Mouse (Mus musculus): ENCODE data around the gene Apobr. TPM values are rescaled to one million over a fixed set of nuclear protein-coding genes. Genes with fewer than 3 reads are reported as not detected.

Apobr gene
- polyA plus RNA-seq, 1 experiment = not detected

- WGBS = 84% methylated on average over 3 of the region's 3 CpGs
- TF ChIP-seq POLR2A (IDR thresholded peaks at IDR 0.05; ENCODE audit: insufficient read depth, low read depth, low read length) (no peak), CTCF (IDR thresholded peaks at IDR 0.05; ENCODE audit: insufficient read depth, low read depth, low read length) (no peak)
- Histone ChIP-seq H3K27ac (ENCODE audit: insufficient read depth, low read depth, low read length) (peak overlapping the region; percentile 49; the same call in 1 of the 2 replicates), H3K4me3 (ENCODE audit: insufficient read depth, low read depth, low read length) (no peak overlapping the region), H3K4me1 (ENCODE audit: control insufficient read depth, insufficient read depth, low read length) (peaks cover 19% of the 10 kb centered on the region)
Observed at GRCm38 (mm10) chr7:126625807-126626600, 41.3 kb downstream of the Apobr start.

- H3K27ac ChIP-seq (ENCODE audit: insufficient read depth, low read depth, low read length) = peak overlapping the region; percentile 51
- WGBS = 42% methylated on average over 6 of the region's 6 CpGs
- H3K4me3 ChIP-seq (ENCODE audit: insufficient read depth, low read depth, low read length) = no peak overlapping the region
- TF ChIP-seq POLR2A (IDR thresholded peaks at IDR 0.05; ENCODE audit: insufficient read depth, low read depth, low read length) = no peak
- TF ChIP-seq CTCF (IDR thresholded peaks at IDR 0.05; ENCODE audit: insufficient read depth, low read depth, low read length) = no peak
- H3K4me1 ChIP-seq (ENCODE audit: control insufficient read depth, insufficient read depth, low read length) = peaks cover 19% of the 10 kb centered on the region
Observed at GRCm38 (mm10) chr7:126628111-126628510, 43.4 kb downstream of the Apobr start.

GRCm38 (mm10) chr7:126629915-126630314 is 45.2 kb downstream of the Apobr start:
- TF ChIP-seq CTCF (IDR thresholded peaks at IDR 0.05; ENCODE audit: insufficient read depth, low read depth, low read length) = no peak
- no peak for TF ChIP-seq POLR2A (IDR thresholded peaks at IDR 0.05; ENCODE audit: insufficient read depth, low read depth, low read length)
- Histone ChIP-seq H3K4me1 (ENCODE audit: control insufficient read depth, insufficient read depth, low read length) (peaks cover 15% of the 10 kb centered on the region), H3K4me3 (ENCODE audit: insufficient read depth, low read depth, low read length) (no peak overlapping the region), H3K27ac (ENCODE audit: insufficient read depth, low read depth, low read length) (no peak overlapping the region)
- WGBS = 34% methylated on average over 3 of the region's 3 CpGs

GRCm38 (mm10) chr7:126630824-126631518 is 46.2 kb downstream of the Apobr start, which contains the start of gene Nupr1:
Gene Nupr1 (minus strand): TSS chr7:126630861.
- 96% methylated on average over 4 of the region's 4 CpGs for WGBS
- TF ChIP-seq CTCF (IDR thresholded peaks at IDR 0.05; ENCODE audit: insufficient read depth, low read depth, low read length) = no peak
- peaks cover 8% of the 10 kb centered on the region for H3K4me1 ChIP-seq (ENCODE audit: control insufficient read depth, insufficient read depth, low read length)
- H3K27ac ChIP-seq (ENCODE audit: insufficient read depth, low read depth, low read length) = no peak within 1 kb of the TSS
- H3K4me3 ChIP-seq (ENCODE audit: insufficient read depth, low read depth, low read length) = no peak within 1 kb of the TSS

GRCm38 (mm10) chr7:126632478-126632877 is 47.7 kb downstream of the Apobr start:
- WGBS = 92% methylated on average over 2 of the region's 2 CpGs
- Histone ChIP-seq H3K4me1 (ENCODE audit: control insufficient read depth, insufficient read depth, low read length) (peaks cover 8% of the 10 kb centered on the region), H3K27ac (ENCODE audit: insufficient read depth, low read depth, low read length) (no peak overlapping the region), H3K4me3 (ENCODE audit: insufficient read depth, low read depth, low read length) (no peak overlapping the region)
- TF ChIP-seq CTCF (IDR thresholded peaks at IDR 0.05; ENCODE audit: insufficient read depth, low read depth, low read length) (no peak), POLR2A (IDR thresholded peaks at IDR 0.05; ENCODE audit: insufficient read depth, low read depth, low read length) (no peak)

- H3K4me1 ChIP-seq (ENCODE audit: control insufficient read depth, insufficient read depth, low read length) = no peaks in the 10 kb centered on the region
- TF ChIP-seq CTCF (IDR thresholded peaks at IDR 0.05; ENCODE audit: insufficient read depth, low read depth, low read length) (no peak), POLR2A (IDR thresholded peaks at IDR 0.05; ENCODE audit: insufficient read depth, low read depth, low read length) (no peak)
- no peak overlapping the region for H3K4me3 ChIP-seq (ENCODE audit: insufficient read depth, low read depth, low read length)
- H3K27ac ChIP-seq (ENCODE audit: insufficient read depth, low read depth, low read length) = no peak overlapping the region
Observed at GRCm38 (mm10) chr7:126635375-126635774, 50.6 kb downstream of the Apobr start.

- 20% methylated on average over 4 of the region's 4 CpGs for WGBS
- Histone ChIP-seq H3K4me3 (ENCODE audit: insufficient read depth, low read depth, low read length) (no peak overlapping the region), H3K27ac (ENCODE audit: insufficient read depth, low read depth, low read length) (no peak overlapping the region), H3K4me1 (ENCODE audit: control insufficient read depth, insufficient read depth, low read length) (no peaks in the 10 kb centered on the region)
- TF ChIP-seq POLR2A (IDR thresholded peaks at IDR 0.05; ENCODE audit: insufficient read depth, low read depth, low read length) = no peak
- no peak for TF ChIP-seq CTCF (IDR thresholded peaks at IDR 0.05; ENCODE audit: insufficient read depth, low read depth, low read length)
Observed at GRCm38 (mm10) chr7:126636733-126637520, 52.2 kb downstream of the Apobr start.

Other genes with a start within 250 kb of the Apobr start
- gene Lat, start 215.4 kb upstream of the Apobr start, polyA plus RNA-seq (2012; ENCODE audit: insufficient read depth, insufficient read length, low replicate concordance, missing spikeins) = 430 and 536 TPM in 2 replicates
- gene Spns1, start 207.5 kb upstream of the Apobr start, polyA plus RNA-seq (2012; ENCODE audit: insufficient read depth, insufficient read length, low replicate concordance, missing spikeins) = not detected in 2 replicates
- gene Nfatc2ip, start 188.2 kb upstream of the Apobr start, polyA plus RNA-seq (2012; ENCODE audit: insufficient read depth, insufficient read length, low replicate concordance, missing spikeins) = not detected in 2 replicates
- gene Cd19, start 170.1 kb upstream of the Apobr start, polyA plus RNA-seq (2012; ENCODE audit: insufficient read depth, insufficient read length, low replicate concordance, missing spikeins) = not detected in 2 replicates
- gene Rabep2, start 156.2 kb upstream of the Apobr start, polyA plus RNA-seq (2012; ENCODE audit: insufficient read depth, insufficient read length, low replicate concordance, missing spikeins) = not detected in 2 replicates
- not detected in 2 replicates for gene Atp2a1, start 121.8 kb upstream of the Apobr start, polyA plus RNA-seq (2012; ENCODE audit: insufficient read depth, insufficient read length, low replicate concordance, missing spikeins)
- not detected in 2 replicates for gene Sh2b1, start 109.5 kb upstream of the Apobr start, polyA plus RNA-seq (2012; ENCODE audit: insufficient read depth, insufficient read length, low replicate concordance, missing spikeins)
- gene Tufm, start 97.6 kb upstream of the Apobr start, polyA plus RNA-seq (2012; ENCODE audit: insufficient read depth, insufficient read length, low replicate concordance, missing spikeins) = not detected in 2 replicates
- gene Atxn2l, start 81.5 kb upstream of the Apobr start, polyA plus RNA-seq (2012; ENCODE audit: insufficient read depth, insufficient read length, low replicate concordance, missing spikeins) = 471 TPM in 1 of 2 replicates, not detected in the other
- gene Eif3c, start 18.5 kb upstream of the Apobr start, polyA plus RNA-seq (2012; ENCODE audit: insufficient read depth, insufficient read length, low replicate concordance, missing spikeins) = 330 TPM in 1 of 2 replicates, not detected in the other
- gene Cln3, start 875 bp downstream of the Apobr start, polyA plus RNA-seq (2012; ENCODE audit: insufficient read depth, insufficient read length, low replicate concordance, missing spikeins) = not detected in 2 replicates
- not detected in 2 replicates for gene Il27, start 10.0 kb downstream of the Apobr start, polyA plus RNA-seq (2012; ENCODE audit: insufficient read depth, insufficient read length, low replicate concordance, missing spikeins)
- gene Nupr1, start 45.9 kb downstream of the Apobr start, polyA plus RNA-seq (2012; ENCODE audit: insufficient read depth, insufficient read length, low replicate concordance, missing spikeins) = not detected in 2 replicates
- not detected in 2 replicates for gene Sgf29, start 64.4 kb downstream of the Apobr start, polyA plus RNA-seq (2012; ENCODE audit: insufficient read depth, insufficient read length, low replicate concordance, missing spikeins)
- gene Sult1a1, start 91.5 kb downstream of the Apobr start, polyA plus RNA-seq (2012; ENCODE audit: insufficient read depth, insufficient read length, low replicate concordance, missing spikeins) = not detected in 2 replicates
- not detected in 2 replicates for gene Bola2, start 110.5 kb downstream of the Apobr start, polyA plus RNA-seq (2012; ENCODE audit: insufficient read depth, insufficient read length, low replicate concordance, missing spikeins)
- not detected in 2 replicates for gene Slx1b, start 110.8 kb downstream of the Apobr start, polyA plus RNA-seq (2012; ENCODE audit: insufficient read depth, insufficient read length, low replicate concordance, missing spikeins)
- gene Coro1a, start 122.8 kb downstream of the Apobr start, polyA plus RNA-seq (2012; ENCODE audit: insufficient read depth, insufficient read length, low replicate concordance, missing spikeins) = 309 and 598 TPM in 2 replicates
- 208 and 343 TPM in 2 replicates for gene Mapk3, start 174.7 kb downstream of the Apobr start, polyA plus RNA-seq (2012; ENCODE audit: insufficient read depth, insufficient read length, low replicate concordance, missing spikeins)
- gene Gdpd3, start 181.4 kb downstream of the Apobr start, polyA plus RNA-seq (2012; ENCODE audit: insufficient read depth, insufficient read length, low replicate concordance, missing spikeins) = not detected in 2 replicates
- gene Ypel3, start 192.0 kb downstream of the Apobr start, polyA plus RNA-seq (2012; ENCODE audit: insufficient read depth, insufficient read length, low replicate concordance, missing spikeins) = not detected in 2 replicates
- not detected in 2 replicates for gene Tbx6, start 196.5 kb downstream of the Apobr start, polyA plus RNA-seq (2012; ENCODE audit: insufficient read depth, insufficient read length, low replicate concordance, missing spikeins)
- gene Ppp4c, start 207.6 kb downstream of the Apobr start, polyA plus RNA-seq (2012; ENCODE audit: insufficient read depth, insufficient read length, low replicate concordance, missing spikeins) = not detected in 2 replicates
- gene Fam57b, start 212.7 kb downstream of the Apobr start, polyA plus RNA-seq (2012; ENCODE audit: insufficient read depth, insufficient read length, low replicate concordance, missing spikeins) = not detected in 2 replicates
- gene 4930451I11Rik, start 246.7 kb downstream of the Apobr start, polyA plus RNA-seq (2012; ENCODE audit: insufficient read depth, insufficient read length, low replicate concordance, missing spikeins) = not detected in 2 replicates

Data from olfactory bulb, adult 2 months (tissue).